Mouse (Mus musculus): ENCODE results near the gene Pcsk6. TPM values are rescaled to one million over a fixed set of nuclear protein-coding genes. Genes with fewer than 3 reads are reported as not detected.
"Not testable (repeated sequence)": the region's sequence is repeated elsewhere in the genome, so short reads cannot be mapped to it uniquely, and the experiment has no call there.

Gene Pcsk6
- total RNA-seq, 2 experiments from 2014 or later = 0.26 to 0.38 TPM

DNA sequence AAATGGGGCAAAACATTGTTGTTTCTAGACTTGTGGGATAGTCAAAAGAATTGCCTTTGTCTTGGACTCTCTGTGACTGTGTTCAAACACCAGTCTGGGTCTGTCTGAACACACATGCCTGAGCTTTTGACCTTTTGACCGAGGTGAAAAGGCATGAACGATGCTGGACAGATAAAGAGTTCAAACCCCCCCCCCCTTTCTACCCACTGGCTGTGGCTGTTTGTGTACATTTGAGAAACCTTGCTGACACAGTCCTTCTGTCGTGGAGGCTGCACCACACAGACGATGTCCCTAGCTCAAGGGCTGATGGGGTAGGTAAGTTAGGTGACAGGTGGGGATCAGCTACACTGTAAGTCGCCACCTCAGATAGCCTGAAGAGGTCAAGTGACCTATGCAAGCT, 67.9 kb downstream of the Pcsk6 start:
- no peak for ATAC-seq (replicated peaks; ENCODE audit: low FRiP score, low TSS enrichment, poor library complexity, severe bottlenecking)

DNA sequence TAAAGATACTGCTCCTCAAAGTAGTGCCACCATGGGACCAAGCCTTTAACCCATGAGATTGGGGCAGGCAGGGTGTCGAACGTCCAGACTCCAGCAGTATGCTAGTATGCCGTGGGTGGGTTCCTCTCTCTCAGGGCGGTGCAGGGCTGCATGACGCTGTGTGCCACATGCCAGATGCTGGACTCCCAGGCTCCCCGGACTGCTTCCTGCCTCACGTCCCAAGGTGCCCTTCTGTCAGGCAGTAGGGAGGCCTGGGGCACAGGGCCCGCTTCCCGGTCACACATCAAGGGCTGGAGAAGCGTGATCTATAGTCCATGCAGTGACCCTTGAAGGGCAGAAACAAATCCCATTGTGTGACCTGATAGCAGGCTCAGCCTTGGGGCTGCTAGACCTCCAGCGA, 68.9 kb downstream of the Pcsk6 start:
- no peak for ATAC-seq (replicated peaks; ENCODE audit: low FRiP score, low TSS enrichment, poor library complexity, severe bottlenecking)

DNA sequence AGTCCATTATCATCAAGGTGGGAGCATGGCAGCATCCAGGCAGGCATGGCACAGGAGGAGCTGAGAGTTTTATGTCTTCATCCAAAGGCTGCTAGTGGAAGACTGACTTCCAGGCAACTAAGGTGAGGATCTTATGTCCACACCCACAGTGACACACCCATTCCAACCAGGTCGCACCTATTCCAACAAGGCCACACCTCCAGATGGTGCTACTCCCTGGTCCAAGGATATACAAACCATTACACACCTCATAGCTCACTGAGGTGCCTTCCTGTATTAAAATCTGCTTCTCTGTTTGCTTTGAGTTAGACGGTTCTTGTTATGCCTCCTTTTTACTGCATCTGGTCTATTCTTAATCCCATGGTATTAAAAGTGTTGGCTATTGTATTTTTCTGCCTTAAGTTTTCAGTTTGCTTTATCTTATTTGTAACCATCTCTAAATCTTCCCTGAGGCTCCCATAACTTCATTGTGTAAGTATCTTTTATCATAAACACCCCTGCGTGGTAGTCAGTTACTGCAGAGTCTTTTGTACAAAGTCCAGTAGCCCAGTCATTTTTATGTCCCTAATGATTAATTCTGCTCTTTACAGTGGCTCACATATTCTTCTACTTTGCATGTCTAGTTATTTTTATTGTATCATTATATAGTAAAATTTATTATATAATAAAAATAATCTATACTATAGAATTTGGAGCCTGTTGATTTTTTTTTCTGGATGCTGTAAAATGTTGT, 72.9 kb downstream of the Pcsk6 start:
- ATAC-seq (replicated peaks; ENCODE audit: low FRiP score, low TSS enrichment, poor library complexity, severe bottlenecking) = not testable (repeated sequence)

DNA sequence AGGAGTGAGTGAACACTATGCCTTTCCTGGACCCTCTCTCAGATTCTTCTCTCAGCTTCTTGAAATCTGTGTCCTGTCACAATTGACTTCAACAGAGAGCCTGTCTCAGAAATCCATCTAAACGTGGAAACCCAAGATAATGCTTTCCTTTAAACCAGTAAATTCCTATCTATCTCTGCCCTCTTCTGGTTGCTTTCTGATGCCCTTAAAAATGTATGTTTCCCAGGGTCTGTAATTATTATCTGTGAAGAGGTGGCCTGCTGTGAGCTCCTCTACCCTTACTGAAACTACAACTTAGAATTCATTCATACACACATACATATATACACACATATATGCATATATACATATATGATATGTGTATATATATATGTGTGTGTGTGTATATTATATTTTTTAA, 73.7 kb downstream of the Pcsk6 start:
- ATAC-seq (replicated peaks; ENCODE audit: low FRiP score, low TSS enrichment, poor library complexity, severe bottlenecking) = no peak

DNA sequence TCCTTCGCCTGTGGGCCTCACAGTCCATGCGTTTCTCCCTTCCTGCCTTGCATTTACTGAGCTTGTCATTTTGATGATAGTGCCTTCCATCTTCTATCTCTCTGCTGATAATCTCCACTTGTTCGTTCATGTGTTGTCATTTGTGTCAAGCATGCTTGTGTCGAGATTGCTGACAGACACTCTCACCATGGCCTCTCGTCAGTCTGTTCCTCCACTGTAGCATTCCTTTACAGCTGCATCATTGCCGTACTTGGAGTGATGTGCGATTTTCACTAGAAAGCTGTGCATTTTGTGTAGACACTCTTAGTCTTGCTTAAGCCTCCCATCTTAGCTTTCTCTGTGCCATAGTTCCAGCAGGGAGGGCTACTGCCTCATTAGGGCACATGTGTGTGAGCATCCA, 79.5 kb downstream of the Pcsk6 start:
- no peak for ATAC-seq (replicated peaks; ENCODE audit: low FRiP score, low TSS enrichment, poor library complexity, severe bottlenecking)

DNA sequence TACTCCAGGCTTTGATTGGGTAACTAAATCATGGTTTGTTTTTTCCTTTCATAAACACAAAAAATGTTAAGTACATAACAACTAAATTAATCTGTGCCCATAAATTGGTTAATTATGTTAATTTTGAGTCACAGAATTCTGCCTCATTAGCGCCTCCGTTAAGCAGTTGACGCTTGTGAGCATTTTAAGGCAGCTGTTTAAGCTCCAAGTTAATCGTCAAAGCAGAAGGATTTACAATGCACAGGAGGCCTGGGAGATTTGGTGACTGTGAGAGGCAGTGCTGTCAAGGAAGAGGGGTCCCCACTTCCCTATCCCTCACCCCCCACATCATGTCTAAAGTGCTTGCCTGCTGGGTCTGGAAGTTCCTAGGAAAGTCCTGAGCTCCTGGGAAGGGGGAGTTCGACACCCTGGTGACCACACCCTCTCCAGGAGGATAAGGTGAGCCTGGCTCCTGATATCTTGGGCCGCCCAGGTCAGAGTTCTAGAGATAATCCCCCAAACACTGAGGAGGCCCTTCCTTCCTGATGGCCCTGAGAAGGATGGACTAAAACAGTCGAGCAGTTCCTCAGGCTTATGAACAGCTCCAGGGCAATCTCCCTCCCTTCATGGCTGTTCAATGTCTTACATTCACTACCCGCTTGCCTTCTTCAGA, 83.9 kb downstream of the Pcsk6 start:
- ATAC-seq (replicated peaks; ENCODE audit: low FRiP score, low TSS enrichment, poor library complexity, severe bottlenecking) = no peak

DNA sequence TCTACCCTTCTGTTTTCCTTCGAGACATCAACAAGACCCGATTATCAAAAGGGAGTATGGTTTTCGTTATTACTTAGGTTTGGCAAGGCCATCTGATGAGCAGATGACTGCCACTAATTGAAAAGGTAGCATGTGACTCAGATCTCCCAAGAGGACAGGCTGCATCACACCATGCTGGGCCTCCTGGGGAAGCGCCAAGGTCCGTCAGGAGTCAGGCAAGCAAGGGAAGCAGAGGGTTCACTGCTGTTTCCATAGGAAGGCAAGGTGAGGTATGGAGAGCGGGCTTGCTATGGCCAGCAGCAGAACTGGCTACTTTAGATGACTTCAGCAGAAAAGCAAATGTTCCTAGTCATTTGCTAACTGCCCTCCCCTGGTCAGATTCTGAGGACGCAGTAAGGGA, 84.9 kb downstream of the Pcsk6 start:
- no peak for ATAC-seq (replicated peaks; ENCODE audit: low FRiP score, low TSS enrichment, poor library complexity, severe bottlenecking)

DNA sequence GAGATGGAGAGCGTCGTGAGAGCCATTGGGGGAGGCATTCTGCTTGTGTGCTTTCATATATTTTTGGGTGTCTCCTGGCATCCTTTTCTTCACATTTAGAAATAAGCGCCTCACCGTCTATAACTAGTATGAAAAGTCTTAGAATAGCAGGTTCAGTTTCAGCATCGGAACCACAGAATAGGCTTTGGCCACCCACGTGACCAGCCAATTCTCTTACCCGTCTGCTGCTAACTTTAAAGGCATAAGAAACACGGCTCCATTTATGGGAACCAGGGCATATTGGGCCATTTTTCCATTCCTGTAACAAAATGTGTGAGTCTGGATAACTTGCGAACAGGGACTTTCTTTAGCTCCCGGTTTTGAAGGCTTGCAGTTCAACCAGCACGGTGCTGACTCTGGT, 87.4 kb downstream of the Pcsk6 start:
- ATAC-seq (replicated peaks; ENCODE audit: low FRiP score, low TSS enrichment, poor library complexity, severe bottlenecking) = no peak

DNA sequence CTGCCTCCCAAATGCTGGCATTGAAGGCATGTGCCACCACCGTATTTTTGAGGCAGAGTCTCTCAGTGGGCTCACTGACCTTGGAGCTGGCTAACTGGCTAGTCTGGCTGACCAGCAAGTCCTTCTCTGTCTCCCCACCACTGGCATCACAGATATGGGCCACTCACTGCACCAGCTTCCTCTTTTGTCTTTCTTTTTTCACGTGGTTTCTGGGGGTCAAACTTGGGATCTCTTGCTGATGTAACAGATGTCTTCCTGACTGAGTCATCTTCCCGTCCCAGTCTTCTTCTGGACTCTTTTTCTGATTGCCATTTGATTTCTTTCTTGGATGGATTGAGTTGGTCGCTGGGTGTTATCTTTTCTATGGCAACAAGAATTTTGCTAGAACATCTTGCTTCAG, 93.0 kb downstream of the Pcsk6 start:
- ATAC-seq (replicated peaks; ENCODE audit: low FRiP score, low TSS enrichment, poor library complexity, severe bottlenecking) = no peak

DNA sequence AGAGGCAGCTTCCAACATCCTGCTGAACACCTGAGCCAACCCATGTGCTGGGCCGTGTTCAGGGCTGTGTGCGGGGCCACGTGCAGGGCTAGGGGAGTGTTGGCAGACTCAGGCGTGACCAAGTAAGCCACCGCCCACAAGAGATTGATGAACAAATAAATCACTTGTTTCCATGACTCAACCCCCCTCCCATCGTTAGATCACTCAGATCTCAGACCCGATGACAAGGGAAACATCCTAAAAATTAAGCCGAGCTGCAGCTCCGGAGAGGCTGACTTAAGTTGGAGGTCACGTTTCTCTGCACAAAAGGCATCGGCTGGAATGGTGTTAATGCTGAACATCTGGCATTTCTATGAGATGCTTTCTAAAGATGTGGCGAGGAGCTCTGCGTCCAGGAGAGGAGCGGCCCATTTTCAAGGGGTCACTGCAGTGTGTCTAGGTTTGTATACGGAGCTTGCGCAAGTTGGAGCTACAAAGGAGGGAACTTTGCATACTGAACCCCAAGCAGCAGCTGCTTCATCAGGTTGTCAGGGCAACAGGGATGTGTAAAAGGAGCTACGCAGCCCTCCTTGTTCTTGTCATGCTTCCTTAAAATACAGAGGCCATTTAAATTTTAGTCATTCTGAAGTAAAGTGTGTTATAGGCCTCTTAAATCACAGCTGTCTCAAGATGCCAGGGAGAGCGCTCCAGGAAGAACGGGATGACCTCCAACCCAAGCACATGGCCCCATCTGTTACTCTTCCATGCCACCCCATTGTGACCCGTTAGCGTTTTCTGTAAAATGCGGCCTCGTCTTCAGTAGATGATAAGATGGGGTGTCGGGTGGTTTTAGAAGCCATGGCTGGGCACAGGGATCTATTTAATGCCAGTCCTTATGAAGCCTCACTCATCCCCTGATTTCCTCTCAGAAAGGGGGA, 94.0 kb downstream of the Pcsk6 start:
- no peak for ATAC-seq (replicated peaks; ENCODE audit: low FRiP score, low TSS enrichment, poor library complexity, severe bottlenecking)

DNA sequence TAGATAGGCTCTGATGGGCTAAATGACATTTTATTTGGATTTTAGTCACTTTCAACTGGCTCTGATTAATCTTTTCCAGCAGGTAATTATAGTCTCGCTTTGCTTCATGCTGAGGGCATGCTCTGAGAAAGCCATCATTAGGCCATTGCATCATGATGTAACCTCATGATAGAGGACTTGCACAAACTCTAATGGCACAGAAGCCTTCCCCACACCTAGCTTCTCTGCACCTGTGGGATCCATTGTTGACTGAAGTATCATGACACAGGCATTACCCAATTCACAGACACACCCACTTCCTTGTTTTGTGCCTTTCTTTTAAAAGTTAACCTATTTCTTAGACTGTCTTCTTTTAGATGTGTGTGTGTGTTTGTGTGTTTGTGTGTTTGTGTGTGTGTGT, 95.7 kb downstream of the Pcsk6 start:
- no peak for ATAC-seq (replicated peaks; ENCODE audit: low FRiP score, low TSS enrichment, poor library complexity, severe bottlenecking)

DNA sequence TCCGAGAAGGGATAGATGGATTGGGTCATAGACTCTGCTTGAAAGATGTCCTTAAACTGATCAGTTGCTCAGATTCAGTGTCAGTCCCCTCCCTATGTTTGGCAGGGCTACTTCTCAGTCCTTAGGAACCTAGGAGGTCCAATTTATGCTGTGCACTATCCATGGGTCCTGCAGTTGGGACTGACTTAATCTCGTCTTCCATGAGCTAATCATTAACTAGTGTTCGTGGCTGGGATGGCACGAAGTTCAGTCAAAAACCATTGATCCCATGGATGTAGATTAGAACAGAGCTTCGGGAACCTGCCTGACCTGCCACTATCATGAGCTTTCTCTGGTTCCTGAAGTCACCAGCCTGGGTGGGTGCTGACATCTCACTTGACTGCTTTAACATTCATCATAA, 96.6 kb downstream of the Pcsk6 start:
- ATAC-seq (replicated peaks; ENCODE audit: low FRiP score, low TSS enrichment, poor library complexity, severe bottlenecking) = no peak

DNA sequence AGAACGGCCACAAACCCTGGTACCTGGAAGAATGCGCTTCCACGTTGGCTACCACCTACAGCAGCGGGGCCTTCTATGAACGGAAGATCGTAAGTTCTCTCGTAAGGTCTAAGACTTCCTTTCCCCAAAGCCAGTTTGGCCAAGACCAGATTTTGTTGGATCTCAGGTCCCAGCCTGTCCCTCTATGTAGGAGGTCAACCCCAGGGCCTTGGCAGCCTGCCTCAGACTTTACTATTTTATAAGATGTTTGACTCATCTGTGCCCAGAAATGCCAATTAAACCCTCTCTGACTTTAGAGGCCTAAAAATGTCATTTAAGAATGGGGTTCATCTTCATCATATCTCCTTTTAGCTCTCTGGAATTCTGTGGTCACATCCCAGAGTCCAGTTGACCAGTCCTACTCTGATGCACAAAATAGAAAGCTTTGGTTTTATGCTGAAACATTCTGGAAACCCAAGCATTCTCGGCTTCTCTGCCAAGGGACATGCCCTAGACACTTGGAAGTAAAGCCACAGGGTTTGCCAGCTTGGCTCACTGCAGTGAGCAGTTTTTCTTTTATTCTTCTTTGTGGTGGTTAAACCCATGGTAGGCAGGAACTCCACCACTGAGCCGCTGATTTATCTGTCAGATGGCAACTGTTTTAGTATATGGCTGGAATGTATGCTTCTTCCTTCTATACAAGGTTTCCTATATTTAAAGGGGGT, 97.8 kb downstream of the Pcsk6 start:
- ATAC-seq (replicated peaks; ENCODE audit: low FRiP score, low TSS enrichment, poor library complexity, severe bottlenecking) = no peak

DNA sequence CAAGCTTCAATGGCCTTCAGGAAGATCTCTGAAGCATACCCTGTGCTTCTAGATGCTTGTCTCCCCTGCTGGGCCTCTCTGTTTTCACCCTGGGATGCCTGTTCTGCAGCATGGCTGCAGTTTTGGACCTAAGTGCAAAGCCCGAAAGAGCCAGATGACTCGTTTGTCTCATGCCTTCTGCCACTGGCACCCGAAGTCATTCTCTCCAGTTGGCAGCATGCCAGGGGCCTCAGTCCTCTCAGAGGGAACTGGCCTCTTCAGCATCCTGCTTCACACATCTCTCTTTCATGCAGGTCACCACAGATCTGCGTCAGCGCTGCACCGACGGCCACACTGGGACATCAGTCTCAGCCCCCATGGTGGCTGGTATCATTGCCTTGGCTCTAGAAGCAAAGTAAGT, 101.1 kb downstream of the Pcsk6 start:
- ATAC-seq (replicated peaks; ENCODE audit: low FRiP score, low TSS enrichment, poor library complexity, severe bottlenecking) = no peak

DNA sequence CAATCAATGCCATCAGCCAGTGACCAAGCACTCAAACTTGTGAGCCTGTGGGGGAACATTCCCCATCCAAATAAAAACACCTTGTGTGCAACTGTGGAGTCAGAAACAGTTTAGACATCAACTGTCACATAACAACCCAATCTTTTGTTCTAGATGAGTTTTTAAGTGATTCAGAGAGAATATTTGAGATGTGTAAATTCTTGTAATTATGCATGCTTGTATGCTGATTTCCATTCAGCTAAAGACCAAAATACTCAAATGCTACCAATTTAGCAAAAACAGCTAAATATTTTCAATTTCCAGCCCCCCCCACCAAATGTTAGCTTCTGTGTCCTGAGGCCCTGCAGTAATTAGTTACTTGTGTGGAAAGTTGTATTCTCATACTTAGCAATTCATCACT, 102.9 kb downstream of the Pcsk6 start:
- no peak for ATAC-seq (replicated peaks; ENCODE audit: low FRiP score, low TSS enrichment, poor library complexity, severe bottlenecking)

DNA sequence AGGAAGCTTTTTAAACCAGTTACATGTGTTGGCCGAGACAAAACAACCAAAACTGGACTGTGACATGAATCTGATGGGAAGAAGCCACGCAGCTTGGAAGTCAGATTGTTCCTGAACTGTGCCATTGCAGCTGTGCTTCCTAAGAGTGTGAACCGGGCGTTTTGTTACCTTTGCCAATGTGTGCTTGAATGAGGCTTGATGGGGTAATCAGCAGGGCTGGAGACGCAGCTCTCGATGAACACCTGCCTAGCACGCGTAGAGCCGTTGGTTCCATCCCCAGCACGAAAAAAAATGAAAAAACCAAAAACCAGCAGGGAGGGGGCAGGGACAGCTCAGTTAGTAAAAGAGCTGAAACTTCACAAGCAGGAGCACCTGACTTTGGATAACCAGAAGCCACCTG, 109.8 kb downstream of the Pcsk6 start:
- ATAC-seq (replicated peaks; ENCODE audit: low FRiP score, low TSS enrichment, poor library complexity, severe bottlenecking) = no peak

DNA sequence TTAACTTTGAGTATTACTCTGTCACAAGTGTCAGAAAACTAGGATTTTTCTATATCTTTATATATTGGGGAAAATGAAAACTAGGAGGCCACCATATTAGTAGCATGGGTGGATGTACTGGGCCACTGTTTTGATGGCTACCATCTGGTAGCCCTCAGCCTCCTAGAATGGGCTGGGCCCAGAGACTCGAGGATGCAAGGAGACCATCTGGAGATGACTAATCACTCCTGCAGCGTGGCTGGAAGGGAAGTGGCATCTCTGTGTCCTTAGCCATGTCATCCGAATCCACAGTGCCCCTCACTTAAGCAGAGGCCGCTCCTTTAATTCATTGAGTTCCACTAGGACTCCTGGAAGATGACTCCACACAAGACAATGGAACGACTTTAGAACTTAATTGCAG, 115.8 kb downstream of the Pcsk6 start:
- ATAC-seq (replicated peaks; ENCODE audit: low FRiP score, low TSS enrichment, poor library complexity, severe bottlenecking) = no peak

DNA sequence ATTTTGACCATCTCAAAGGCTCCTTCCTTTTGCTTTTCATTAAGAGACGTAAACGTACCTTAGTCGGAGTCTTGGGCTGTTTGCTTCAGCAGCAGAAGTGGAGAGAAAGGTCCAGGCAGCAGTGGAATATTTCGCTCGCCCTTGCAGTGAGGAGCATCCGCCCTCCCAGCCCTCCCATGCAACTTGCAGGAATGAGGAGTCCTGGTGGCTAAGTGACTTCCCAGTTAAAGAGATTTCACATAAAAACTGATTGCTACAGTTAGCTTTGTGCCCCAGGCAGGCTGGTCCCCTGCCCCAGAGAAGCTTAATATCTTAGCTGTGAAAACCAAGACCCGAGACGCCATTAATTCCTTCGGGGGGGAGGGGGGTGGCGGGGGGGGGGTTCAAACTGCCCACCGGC, 116.4 kb downstream of the Pcsk6 start:
- no peak for ATAC-seq (replicated peaks; ENCODE audit: low FRiP score, low TSS enrichment, poor library complexity, severe bottlenecking)

DNA sequence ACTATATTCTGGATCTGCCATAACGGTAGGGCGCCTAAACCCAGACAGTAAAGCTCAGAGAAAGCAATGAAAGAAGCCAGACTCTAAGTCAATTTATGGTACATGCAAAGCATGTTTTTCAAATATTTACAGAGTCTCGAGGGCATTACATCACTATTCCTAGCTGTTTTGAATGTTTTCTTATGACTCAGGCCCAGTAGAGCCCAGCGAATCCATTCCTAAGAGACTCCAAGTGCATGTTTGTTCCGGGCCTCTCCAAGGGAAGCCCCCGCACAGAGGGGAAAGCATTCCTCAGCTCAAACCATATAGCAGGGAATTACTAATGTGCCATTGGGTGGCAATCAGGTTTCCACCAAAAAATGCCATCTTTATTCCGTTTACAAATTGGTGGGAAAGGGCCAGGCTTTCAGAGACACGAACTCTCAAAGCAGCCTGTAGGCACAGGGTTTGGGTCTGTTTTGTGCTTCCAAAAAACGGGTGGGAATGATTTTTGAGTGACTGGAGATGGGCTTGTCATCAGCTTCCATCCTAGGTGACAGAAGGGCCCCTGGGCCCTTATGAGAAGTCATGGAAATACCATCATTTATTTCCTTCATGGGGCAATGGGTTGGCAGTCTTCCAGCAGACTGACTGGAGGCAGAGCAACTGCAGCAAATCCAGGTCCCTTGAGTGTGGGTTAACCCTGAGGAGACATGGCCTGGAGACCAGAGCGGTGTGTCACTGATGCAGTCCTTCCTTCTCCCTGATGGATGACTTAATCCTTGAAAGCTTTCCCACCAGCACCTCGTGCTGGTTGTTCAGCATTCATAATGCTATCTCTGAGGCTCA, 117.7 kb downstream of the Pcsk6 start:
- ATAC-seq (replicated peaks; ENCODE audit: low FRiP score, low TSS enrichment, poor library complexity, severe bottlenecking) = no peak
